Mouse (Mus musculus) macrophage (primary cell): ENCODE data around the gene Olfr556. TPM values are rescaled to one million over a fixed set of nuclear protein-coding genes. Genes with fewer than 3 reads are reported as not detected.
"Not testable (repeated sequence)": the region's sequence is repeated elsewhere in the genome, so short reads cannot be mapped to it uniquely, and the experiment has no call there.

Experiments used
- H3K27ac ChIP-seq: fragments of 350-480 bp; formaldehyde crosslinking; 2 replicates; pipeline ENCODE4 v1.9.0; 2021
- H3K36me3 ChIP-seq: fragments of 350-480 bp; formaldehyde crosslinking; 2 replicates; pipeline ENCODE4 v1.9.0; 2021; ENCODE audit errors: inconsistent target
- H3K4me3 ChIP-seq: fragments of 350-480 bp; formaldehyde crosslinking; 2 replicates; pipeline ENCODE4 v1.9.0; 2021; ENCODE audit errors: inconsistent target
- H3K79me2 ChIP-seq: fragments of 350-480 bp; formaldehyde crosslinking; 2 replicates; pipeline ENCODE4 v1.9.0; 2021; ENCODE audit errors: inconsistent target
- whole genome bisulfite sequencing: methylation state at CpG from one replicate; pipeline ENCODE4 v1.1.7; 2026; ENCODE audit warnings: inconsistent platforms; ENCODE audit not compliant: missing documents; 5-methylcytosine and 5-hydroxymethylcytosine counted together
- polyA plus RNA-seq: library from polyadenylated mRNA; stranded (reverse); fragments of 250-400 nt; gene quantifications from 3 replicates; pipeline ENCODE4 v1.2.4, GENCODE M21; 2018; ENCODE audit warnings: inconsistent platforms
- total RNA-seq, 78 experiments: library from RNA; depleted of rRNA; stranded (reverse); fragments of 250-400 nt; gene quantifications; 1 replicate in 9 of 78; 2 replicates in 24 of 78; 3 replicates in 43 of 78; 4 replicates in 2 of 78; pipeline ENCODE4 v1.2.4; 2018; ENCODE audit warnings: inconsistent platforms in 56 of 78

The Olfr556 gene
- total RNA-seq (2018; cell fraction: chromatin; rRNA removed), result not detected
- not detected for total RNA-seq (2018; cell fraction: cytosol; rRNA removed)
- total RNA-seq (2018; cell fraction: nucleus; rRNA removed), result not detected
- not detected in 3 replicates for polyA plus RNA-seq

- no peaks in the 10 kb centered on the region for H3K79me2 ChIP-seq
- H3K36me3 ChIP-seq, result no peaks in the 10 kb centered on the region
- no peak within 1 kb of the TSS for H3K4me3 ChIP-seq
- no peak within 1 kb of the TSS for H3K27ac ChIP-seq
- 84% methylated on average over 3 of the region's 3 CpGs for WGBS
Measured at GRCm38 (mm10) chr7:102664599-102664998, at the start of gene Olfr556. TSS of gene Olfr556 (plus strand) at chr7:102664899.

DNA sequence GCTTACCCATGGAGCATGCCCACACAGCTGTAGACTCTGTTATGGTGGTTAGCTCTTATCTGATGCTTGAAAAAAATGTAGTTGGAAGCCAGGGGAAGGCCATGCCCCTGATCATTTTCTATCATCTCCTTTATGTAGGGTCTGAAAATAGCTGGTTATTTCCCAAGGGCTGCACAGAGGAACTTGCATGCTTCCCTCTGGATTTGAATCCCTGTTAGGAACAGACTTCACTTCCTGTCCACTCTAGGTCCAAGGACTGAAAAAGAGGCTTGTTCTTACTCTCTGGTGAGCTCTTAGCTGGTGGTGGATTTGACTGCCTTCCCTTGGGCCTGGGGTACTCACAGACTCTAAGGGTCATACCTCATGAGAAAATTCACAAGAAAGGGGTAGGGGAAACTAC, 46.6 kb upstream of the Olfr556 start, which contains the start of gene Olfr553:
Gene Olfr553, minus strand, starts transcription at position 101 of the 400 bp plus-strand sequence.
- H3K27ac ChIP-seq, result no peak within 1 kb of the TSS
- no peak within 1 kb of the TSS for H3K4me3 ChIP-seq
- no peaks in the 10 kb centered on the region for H3K79me2 ChIP-seq
- H3K36me3 ChIP-seq, result no peaks in the 10 kb centered on the region

GRCm38 (mm10) chr7:102619608-102620007, 45.1 kb upstream of the Olfr556 start:
- Histone ChIP-seq H3K4me3 (no peak overlapping the region), H3K27ac (no peak overlapping the region), H3K79me2 (no peaks in the 10 kb centered on the region), H3K36me3 (no peaks in the 10 kb centered on the region)
- 43% methylated on average over 5 of the region's 5 CpGs for WGBS

GRCm38 (mm10) chr7:102620368-102620767, 44.3 kb upstream of the Olfr556 start:
- not testable (repeated sequence) for H3K79me2 ChIP-seq, H3K4me3 ChIP-seq, H3K27ac ChIP-seq, H3K36me3 ChIP-seq
- 90% methylated on average over 10 of the region's 19 CpGs for WGBS

GRCm38 (mm10) chr7:102636665-102637064, 28.0 kb upstream of the Olfr556 start:
- WGBS, result 11% methylated on average over 3 of the region's 3 CpGs
- no peak overlapping the region for H3K27ac ChIP-seq

DNA sequence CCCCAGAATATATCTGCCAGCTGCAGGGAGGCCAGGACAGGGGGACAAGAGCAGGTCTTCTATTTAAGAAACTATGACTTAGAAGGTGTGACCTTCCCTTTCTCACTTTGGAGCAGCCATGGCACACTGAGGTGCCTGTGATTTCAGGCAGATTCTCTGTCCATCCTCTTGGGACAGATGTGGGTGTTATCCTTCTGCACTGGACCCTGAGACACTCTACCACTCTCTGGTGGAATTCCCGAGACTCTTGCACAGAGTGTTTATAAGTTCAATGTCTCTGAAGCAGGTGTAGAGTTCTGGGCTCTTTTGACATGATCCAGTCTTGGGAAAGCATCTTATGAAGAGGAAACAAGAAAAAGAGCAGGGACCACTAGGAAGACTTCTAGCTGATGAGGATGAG, 26.6 kb upstream of the Olfr556 start, which contains the start of gene Olfr554:
Gene Olfr554, plus strand, starts transcription at position 301 of the 400 bp plus-strand sequence.
- Histone ChIP-seq H3K4me3 (no peak within 1 kb of the TSS), H3K27ac (no peak within 1 kb of the TSS), H3K36me3 (no peaks in the 10 kb centered on the region), H3K79me2 (no peaks in the 10 kb centered on the region)
- WGBS, result 80% methylated on average over 1 of the region's 1 CpGs

More at GRCm38 (mm10) chr7:102636665-102637064, 28.0 kb upstream of the Olfr556 start:
- H3K36me3 ChIP-seq, result no peaks in the 10 kb centered on the region
- H3K79me2 ChIP-seq, result no peaks in the 10 kb centered on the region
- no peak overlapping the region for H3K4me3 ChIP-seq

DNA sequence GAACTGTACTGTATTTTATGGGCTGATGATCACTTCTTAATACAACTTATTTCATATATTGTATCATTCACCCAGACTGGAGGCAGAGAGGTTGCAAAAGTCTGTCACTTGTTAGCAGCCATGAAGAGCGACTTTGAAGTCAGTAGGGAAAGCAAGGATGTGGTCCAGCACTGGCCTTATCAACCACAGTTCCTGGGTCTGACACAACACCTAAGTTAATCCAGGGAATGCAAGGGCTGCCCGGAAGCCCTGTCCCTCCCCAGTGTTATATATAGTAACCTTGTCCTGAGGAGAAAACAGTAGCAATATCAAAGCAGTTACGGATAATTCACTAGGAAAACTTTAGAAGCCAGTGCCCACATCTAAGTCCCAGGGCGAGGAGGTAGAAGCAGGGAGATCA, 19.8 kb upstream of the Olfr556 start:
- H3K79me2 ChIP-seq, H3K4me3 ChIP-seq, H3K27ac ChIP-seq, H3K36me3 ChIP-seq: not testable (repeated sequence)
- WGBS, result 90% methylated on average over 2 of the region's 4 CpGs

DNA sequence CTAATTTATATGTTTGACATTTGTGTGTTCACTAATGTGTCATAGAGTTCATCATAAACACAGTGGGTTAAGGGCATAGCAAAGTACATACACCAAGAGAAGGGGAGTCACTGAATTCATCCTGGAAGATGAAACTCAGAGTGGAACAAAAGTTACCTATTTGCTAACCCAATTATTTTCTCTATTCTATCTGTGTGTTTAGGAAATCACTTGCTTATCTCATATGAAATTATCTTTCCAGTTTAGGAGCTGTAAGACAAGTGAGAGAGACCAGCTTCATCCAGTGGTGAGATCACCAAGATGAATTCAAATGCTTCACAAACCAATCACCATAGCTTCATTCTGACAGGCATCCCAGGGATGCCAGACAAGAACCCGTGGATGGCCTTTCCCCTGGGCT, 6.2 kb upstream of the Olfr556 start, which contains the start of gene Olfr555:
Gene Olfr555, plus strand, starts transcription at position 301 of the 400 bp plus-strand sequence.
- Histone ChIP-seq H3K36me3 (no peaks in the 10 kb centered on the region), H3K79me2 (no peaks in the 10 kb centered on the region), H3K27ac (no peak within 1 kb of the TSS), H3K4me3 (no peak within 1 kb of the TSS)
- WGBS, result 84% methylated on average over 1 of the region's 1 CpGs

GRCm38 (mm10) chr7:102665378-102665777, 679 bp downstream of the Olfr556 start:
- WGBS, result 28% methylated on average over 2 of the region's 2 CpGs
- H3K27ac ChIP-seq, result no peak overlapping the region
- H3K4me3 ChIP-seq, result no peak overlapping the region
- no peaks in the 10 kb centered on the region for H3K36me3 ChIP-seq
- H3K79me2 ChIP-seq, result no peaks in the 10 kb centered on the region

DNA sequence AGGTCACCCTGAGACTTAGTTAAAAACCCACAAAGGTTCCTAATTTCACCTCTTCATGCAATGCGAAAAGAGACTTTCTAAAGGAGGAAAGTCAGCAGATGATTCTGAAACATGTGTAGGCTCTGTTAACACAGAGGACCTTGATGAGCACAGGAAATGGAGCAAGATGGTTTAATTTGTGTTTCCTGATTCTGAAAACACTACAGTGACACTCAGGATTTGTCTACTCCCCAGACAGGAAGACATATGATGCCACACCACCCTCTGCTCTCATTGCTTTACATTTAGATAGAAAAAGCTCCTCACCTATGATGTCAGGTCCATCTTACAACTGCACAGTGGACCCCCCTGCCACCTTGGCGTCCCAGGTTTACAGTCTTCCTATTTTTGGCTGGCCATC, 11.5 kb downstream of the Olfr556 start:
- no peaks in the 10 kb centered on the region for H3K79me2 ChIP-seq
- no peak overlapping the region for H3K27ac ChIP-seq
- 60% methylated on average over 2 of the region's 2 CpGs for WGBS
- H3K4me3 ChIP-seq, result no peak overlapping the region
- no peaks in the 10 kb centered on the region for H3K36me3 ChIP-seq

DNA sequence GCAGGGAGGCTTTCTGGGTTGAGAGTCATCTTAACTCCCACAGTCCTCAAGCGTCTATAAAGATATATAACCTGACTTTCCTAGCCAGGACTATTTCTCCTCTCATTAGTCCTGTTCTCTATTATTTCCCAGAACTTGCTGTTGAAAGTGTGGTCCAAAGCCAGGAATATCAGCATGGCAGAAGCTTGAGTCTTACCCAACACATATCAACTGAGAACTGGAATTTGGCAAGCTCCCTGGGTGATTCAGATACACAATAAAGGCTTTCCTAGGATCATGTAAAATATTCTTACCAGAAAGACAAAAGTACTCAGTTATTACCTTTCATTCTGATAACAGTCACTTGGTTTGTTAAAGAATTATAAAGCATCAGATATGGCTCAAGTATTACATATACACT, 17.2 kb downstream of the Olfr556 start:
- H3K4me3 ChIP-seq, result no peak overlapping the region
- H3K79me2 ChIP-seq, result no peaks in the 10 kb centered on the region
- 87% methylated on average over 1 of the region's 1 CpGs for WGBS
- H3K27ac ChIP-seq, result no peak overlapping the region
- no peaks in the 10 kb centered on the region for H3K36me3 ChIP-seq

- Histone ChIP-seq H3K79me2 (no peaks in the 10 kb centered on the region), H3K27ac (peak within 1 kb of the TSS; percentile 17; the same call in 1 of the 2 replicates), H3K36me3 (no peaks in the 10 kb centered on the region), H3K4me3 (peak within 1 kb of the TSS; percentile 59)
- 1% methylated on average over 31 of the region's 40 CpGs for WGBS
Measured at GRCm38 (mm10) chr7:102686944-102687501, 22.3 kb downstream of the Olfr556 start, which contains the start of gene Trim68. TSS of gene Trim68 (minus strand) at chr7:102687327.

DNA sequence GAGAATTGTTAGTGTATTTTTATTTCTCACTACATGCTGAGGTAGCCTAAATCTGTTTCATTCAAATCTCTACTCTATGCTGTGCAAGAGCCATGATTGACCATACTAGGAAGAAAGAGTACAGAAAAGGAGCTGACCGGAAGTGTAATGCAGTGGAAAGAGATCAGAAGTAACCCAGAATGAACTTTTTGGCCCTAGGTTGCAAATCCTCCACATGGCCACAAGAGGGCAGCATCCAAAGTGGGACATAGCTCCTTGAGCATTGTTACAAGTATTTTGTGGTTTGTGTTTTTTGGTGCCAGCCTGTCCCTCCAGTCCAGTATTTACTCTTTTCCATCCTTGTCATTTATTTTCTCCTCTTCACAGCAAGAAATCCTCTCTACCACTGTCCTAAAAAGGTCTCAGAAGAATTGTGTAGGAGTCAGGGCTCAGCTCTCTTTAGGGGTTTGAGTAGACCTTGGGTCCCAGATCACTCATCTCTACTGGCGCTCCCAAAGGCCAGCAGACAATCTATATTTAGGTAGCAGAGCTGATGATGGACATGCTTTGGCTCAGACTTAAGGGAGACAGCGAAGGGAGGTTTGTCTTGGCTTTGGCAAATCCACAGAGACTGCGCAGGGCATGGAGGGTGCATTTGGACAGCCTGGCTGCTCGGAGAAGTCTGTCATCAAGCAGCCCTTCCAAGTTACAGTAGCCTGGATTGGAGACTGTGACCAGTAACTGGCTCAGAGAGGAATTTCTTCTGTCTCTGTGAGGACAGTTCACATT, 30.8 kb downstream of the Olfr556 start, which contains the start of gene Olfr557:
Gene Olfr557, plus strand, starts transcription at position 553 of the 768 bp plus-strand sequence.
- H3K27ac ChIP-seq, result no peak within 1 kb of the TSS
- H3K79me2 ChIP-seq, result no peaks in the 10 kb centered on the region
- H3K36me3 ChIP-seq, result no peaks in the 10 kb centered on the region
- 72% methylated on average over 5 of the region's 5 CpGs for WGBS
- no peak within 1 kb of the TSS for H3K4me3 ChIP-seq

- H3K36me3 ChIP-seq, result no peaks in the 10 kb centered on the region
- no peaks in the 10 kb centered on the region for H3K79me2 ChIP-seq
- 94% methylated on average over 7 of the region's 7 CpGs for WGBS
- H3K4me3 ChIP-seq, result no peak overlapping the region
- H3K27ac ChIP-seq, result no peak overlapping the region
Measured at GRCm38 (mm10) chr7:102698461-102698860, 33.8 kb downstream of the Olfr556 start.

GRCm38 (mm10) chr7:102701915-102702314, 37.2 kb downstream of the Olfr556 start, which contains the start of gene Olfr558:
TSS of gene Olfr558 (plus strand) at chr7:102702215.
- Histone ChIP-seq H3K36me3 (no peaks in the 10 kb centered on the region), H3K4me3 (no peak within 1 kb of the TSS), H3K27ac (no peak within 1 kb of the TSS), H3K79me2 (no peaks in the 10 kb centered on the region)
